Mouse (Mus musculus): ENCODE results near the gene Ap2a2.

- TF ChIP-seq CTCF (IDR thresholded peaks at IDR 0.05; ENCODE audit: low read depth, low read length), result no peak
- TF ChIP-seq EP300 (IDR thresholded peaks at IDR 0.05; ENCODE audit: insufficient read depth, low read depth, low read length), result no peak
These were observed 21.5 kb upstream of the Ap2a2 start for GRCm38 (mm10) chr7:141540312-141541081.

Data from ES-Bruce4 (cell line).